Mouse (Mus musculus): Measurements from ENCODE around the gene Tfdp1.
"Not testable (repeated sequence)": the region's sequence is repeated elsewhere in the genome, so short reads cannot be mapped to it uniquely, and the experiment has no call there.

Gene Tfdp1

DNA sequence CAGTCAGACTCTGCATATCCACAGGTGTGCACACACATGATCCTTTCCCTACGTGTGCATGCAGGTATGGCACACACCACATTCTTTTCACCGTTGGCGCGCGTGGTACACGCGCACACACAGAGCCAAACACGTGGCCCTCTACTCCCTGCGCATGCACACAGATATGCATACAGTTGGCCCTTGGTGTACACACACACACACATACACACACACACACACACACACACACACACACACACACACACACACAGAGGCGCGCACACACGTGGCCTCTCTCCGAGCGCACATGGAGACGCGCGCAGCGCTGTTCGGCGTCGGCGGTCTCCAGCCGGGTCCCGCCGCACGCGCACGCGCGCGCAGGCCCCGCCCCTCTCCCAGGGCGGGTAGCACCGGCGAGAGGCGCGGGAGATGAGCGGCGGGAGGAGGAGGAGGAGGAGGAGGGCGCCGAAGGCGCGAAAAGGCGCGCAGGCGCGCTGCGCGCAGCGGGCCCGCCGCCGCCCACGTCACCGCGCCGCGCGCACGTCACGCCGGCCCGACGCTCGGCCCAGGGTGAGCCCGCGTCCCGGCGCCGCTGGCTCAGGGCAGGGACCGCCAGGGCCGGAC lies at the start of gene Tfdp1:
Gene Tfdp1, plus strand, starts transcription at position 497 of the 606 bp plus-strand sequence.
- DNase-seq, result peak; percentile 81

GRCm38 (mm10) chr8:13292364-13292763 lies 46.2 kb upstream of the Tfdp1 start:
- peak; percentile 72 for DNase-seq

GRCm38 (mm10) chr8:13293677-13294470 lies 44.7 kb upstream of the Tfdp1 start:
- DNase-seq, result no peak

DNA sequence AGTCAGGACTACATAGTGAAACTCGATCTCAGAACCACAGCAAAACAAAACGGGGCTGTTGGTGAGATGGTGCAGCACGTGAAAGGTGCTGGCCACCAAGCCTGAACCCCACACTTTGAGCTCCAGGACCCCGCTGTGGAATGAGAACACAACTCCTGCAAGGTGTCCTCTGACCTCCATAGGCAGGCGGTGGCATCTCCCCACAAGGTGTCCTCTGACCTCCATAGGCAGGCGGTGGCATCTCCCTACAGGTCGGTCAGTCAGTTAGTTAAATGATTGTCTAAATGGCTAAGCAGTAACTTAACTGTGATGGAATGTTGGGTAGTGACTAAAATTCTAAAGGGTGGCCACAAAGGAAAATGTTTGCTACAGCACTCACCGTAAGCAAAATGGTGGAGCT lies 39.0 kb upstream of the Tfdp1 start:
- no peak for DNase-seq

DNA sequence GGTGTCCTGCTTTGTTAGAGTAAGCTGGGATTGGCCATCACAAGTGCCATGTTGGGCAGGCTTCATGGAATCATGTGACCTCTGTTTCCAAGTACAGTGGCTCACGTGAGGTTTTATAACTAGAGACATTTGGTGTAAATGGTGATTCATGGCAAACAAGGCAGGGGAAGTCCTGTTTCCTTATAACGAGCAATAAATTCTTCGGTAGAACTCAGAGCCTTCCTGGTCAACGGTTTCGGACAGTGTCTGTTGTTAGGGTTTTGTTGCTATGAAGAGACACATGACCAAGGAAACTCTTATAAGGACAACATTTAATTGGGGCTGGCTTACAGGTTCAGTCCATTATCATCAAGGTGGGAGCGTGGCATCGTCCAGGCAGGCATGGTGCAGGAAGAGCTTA lies 37.5 kb upstream of the Tfdp1 start:
- no peak for DNase-seq

DNA sequence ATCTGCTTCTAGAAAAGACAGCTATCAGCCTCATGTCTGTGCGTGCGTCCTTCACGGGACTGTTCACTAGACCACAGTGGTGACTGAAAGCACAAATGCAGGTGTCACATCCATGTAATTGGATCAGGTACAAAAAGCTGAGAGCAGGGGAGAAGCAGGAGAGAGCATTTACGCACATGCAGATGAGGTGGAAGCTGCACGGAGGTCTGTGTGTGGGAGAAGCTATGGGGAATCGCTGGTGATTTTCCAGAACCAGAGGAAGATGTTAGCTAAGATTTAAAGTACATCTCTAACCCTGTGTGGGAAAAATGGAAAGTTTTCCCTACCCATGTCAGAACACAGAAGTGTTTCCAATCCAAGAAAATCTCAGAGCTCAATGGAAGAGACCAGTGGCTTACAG lies 33.1 kb upstream of the Tfdp1 start:
- DNase-seq, result no peak

DNA sequence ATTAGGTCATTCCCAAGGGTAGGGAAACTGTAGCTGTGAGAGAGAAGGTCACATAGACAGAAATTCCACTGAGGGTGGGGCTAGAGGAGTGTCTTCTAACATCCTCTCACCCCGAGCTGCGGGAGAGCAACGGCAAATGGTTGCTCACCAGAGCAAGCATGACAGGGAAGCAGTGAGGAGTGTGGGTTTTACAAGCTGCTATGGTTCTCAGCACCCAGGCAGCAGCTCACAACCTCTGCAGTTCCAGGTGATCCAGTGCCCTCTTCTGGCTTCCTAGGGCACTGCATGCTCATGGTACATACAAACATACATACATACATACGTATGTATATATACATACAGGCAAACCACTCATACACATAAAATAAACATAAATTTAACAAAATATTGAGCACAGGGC lies 32.7 kb upstream of the Tfdp1 start:
- DNase-seq, result no peak

DNA sequence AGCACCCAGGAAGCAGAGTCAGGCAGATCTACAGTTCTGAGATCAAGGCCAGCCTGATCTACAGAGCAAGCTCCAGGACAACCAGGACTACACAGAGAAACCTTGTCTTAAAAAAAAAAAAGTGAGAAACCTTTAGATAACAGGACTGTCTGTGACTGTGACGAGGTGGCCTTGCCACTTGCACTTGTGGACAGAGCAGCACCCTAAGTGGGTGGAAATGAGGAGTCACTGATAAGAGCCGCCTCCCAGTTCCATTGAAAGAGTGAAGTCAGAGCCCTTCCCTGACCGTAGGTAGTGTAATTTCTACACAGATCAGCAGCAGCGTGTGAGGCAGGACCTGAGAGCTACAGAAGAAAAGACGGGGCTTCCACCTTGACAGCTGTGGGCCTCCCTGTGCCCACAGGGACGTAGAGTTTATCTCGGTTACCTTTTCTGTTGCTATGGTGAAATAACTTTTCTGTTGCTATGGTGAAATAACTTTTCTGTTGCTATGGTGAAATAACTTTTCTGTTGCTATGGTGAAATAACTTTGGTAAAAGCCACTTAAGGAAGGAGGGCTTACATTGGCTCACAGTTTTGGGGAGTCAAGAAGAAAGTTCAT lies 32.1 kb upstream of the Tfdp1 start:
- DNase-seq, result no peak

DNA sequence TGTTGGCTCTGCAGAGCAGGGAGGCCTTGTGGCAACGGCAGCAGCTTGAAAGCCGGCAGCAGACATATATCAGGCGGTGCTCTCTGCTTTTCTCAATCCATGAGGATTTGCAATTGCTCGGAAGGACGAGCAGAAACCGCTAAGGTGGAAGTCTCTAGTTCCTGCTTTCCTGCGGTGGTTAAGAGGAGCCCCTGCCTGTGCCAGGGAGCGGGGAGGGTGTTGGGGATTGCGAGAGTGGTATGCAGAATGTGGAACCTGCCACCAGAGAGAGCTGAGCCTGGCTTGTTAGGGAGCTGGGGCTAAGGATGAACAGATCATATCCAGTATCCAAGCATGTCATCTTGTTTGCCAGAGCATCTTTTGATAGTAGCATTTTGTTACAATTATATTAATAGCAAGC lies 31.6 kb upstream of the Tfdp1 start:
- DNase-seq, result no peak

GRCm38 (mm10) chr8:13314922-13315321 lies 23.6 kb upstream of the Tfdp1 start:
- DNase-seq, result no peak

DNA sequence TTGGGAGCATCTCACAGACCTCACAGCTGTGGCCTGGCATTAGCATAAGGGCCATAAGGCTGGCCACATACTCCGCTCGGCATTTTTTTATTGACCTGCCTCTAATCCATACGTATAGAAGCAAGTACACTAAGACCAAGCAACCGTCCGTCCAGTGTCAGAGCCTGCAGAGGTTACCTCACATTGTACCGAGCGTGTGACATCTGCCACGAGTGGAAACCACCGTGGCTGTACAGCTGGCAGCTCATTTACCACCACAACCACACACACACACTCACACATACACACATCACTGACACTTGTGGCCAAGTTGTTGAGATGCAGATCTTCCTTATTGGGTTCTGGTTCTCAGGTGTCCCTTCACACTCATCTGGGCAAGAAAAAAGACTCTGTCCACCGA lies 21.9 kb upstream of the Tfdp1 start:
- DNase-seq, result no peak

GRCm38 (mm10) chr8:13326598-13326997 lies 12.0 kb upstream of the Tfdp1 start:
- DNase-seq, result no peak

- no peak for DNase-seq
These were observed 3.9 kb upstream of the Tfdp1 start for GRCm38 (mm10) chr8:13334671-13335070.

- DNase-seq, result not testable (repeated sequence)
These were observed 1.3 kb upstream of the Tfdp1 start for GRCm38 (mm10) chr8:13337245-13337644.

DNA sequence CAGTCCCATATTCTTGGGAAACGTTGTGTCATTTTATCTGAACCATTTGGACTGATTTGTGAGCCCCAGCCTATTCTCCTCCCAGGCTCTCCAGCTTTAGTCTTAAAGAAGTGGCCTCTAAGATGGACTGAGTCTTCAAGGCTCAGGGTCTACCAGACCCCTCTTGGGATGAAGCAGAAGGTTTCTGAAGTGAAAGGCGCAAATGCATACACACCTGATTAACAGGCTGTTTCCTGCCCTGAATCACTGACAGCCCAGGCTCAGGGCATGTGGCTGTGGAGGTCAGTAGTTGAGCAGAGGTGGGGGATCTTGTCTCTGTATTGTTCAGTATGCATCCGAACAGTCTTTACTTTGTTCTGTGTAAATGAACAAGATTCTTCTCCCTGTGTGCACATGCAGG lies 873 bp upstream of the Tfdp1 start:
- DNase-seq, result no peak

DNA sequence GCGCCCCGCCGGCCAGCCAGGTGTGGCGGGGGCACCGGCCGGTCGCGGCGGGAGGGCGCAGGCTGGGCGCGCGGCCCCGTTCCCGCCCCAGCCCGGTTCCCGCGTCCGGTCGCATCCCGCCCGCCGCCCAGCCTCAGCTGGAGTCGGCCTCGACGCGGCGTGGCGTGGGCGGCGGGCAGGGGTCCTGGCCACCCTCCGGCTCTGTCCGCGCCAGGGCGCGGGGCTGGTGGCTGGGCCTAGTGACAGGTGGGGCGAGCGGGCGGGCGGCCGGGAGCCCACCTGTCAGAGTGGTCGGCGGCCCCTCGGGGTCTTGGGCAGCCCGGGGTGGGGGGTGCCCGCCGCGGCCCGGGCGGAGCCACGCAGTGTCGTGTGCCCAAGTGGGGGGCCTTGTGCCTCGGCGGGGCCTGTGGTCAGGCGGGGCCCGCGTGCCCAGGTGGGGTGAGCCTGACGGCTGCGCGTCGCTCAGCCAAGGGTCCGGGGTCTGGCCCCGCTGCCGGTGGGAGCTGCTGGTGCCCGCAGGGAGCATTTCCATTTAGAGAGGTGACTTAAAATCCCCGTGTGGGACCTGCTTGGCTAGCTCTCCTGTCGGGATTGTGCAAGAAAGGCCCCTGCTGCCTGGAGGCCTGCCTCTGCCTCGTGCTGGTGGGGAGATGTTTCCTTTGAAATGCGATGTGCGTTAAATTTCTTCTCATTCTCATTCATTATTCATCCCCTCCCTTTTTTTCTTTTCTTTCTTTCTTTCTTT lies 522 bp downstream of the Tfdp1 start:
- peak; percentile 43 for DNase-seq

DNA sequence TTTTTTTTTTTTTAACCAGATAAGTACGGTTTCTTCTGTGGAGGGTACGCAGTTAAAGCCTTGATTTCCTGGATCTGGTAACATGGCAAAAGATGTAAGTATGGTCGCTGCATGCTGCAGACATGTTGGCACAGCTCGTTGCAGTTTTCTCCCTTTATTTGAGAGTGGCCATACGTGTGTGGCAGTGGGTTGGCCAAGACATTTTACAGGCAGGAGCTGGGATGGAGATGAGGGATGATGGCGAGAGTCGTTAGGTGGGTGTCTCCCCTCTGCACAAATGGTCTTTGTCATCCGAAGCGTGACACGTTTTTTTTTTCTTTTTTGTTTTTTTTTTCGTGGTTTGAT lies 1.1 kb downstream of the Tfdp1 start:
- DNase-seq, result no peak

DNA sequence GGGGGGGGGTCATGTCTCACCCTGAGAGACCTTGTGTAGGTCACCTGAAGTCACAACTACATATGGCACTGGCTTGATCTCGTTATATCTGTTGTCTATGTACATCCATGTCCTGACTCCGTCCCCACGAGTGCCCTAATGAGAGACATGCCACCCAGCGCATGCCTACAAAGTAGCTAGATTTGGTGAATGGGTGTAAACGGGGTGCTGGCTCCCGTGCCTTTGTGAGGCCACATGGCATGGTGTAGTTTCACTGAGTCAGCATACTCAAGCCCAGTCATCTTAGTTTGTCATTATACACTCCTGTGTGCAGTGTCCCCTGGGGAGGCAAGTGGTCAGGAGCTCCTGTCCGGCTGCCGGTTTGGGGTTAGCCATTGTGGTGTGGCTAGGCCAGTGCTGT lies 2.1 kb downstream of the Tfdp1 start:
- no peak for DNase-seq

DNA sequence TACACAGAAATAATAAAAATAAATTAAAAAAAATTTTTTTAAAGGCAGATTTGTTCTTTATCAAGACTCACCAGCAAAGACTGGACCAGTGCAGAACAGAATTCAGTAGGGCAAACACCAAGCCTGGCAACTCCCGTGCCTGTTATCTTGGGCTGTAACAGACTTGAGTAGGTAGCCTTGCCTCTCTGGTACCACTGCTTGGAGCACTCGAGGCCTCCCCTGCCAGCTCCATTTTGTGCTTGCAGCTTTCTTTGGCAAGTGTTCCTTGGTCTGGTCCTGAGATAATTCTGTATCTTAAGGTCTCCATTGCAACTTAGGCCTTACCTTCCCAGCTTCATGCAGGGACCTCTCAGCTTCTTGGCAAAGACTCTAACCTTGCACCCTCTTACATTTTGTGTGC lies 3.8 kb downstream of the Tfdp1 start:
- DNase-seq, result no peak

GRCm38 (mm10) chr8:13343134-13343533 lies 4.6 kb downstream of the Tfdp1 start:
- DNase-seq, result no peak

DNA sequence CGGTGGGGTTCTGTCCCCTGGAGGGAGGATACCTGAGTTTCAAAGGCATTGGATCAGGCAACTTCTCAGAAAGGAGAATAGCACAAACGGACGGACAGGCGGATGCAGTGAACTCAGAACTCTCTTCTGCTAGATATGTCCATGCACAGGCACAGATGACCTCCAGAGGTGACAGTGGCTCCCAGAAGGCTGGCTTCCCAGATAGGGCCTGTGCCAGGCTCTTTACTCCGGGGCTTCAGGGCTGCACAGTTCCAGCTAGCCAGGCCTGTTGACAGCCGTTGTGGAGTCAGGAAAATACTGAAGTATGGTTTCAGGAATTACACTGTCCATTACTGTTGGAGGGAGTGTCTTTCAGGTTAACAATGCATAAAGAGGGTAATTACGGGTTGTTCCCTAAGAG lies 11.5 kb downstream of the Tfdp1 start:
- DNase-seq, result no peak

- no peak for DNase-seq
These were observed 13.0 kb downstream of the Tfdp1 start for GRCm38 (mm10) chr8:13351593-13351992.

- no peak for DNase-seq
These were observed 14.1 kb downstream of the Tfdp1 start for GRCm38 (mm10) chr8:13352601-13353000.

All from right cerebral cortex, postnatal 4 days (tissue).